Mouse (Mus musculus) kidney, embryonic 16.5 days (tissue): ENCODE data around the gene Olfr524. TPM values are rescaled to one million over a fixed set of nuclear protein-coding genes. Genes with fewer than 3 reads are reported as not detected.

Source experiments
- ATAC-seq: fragments of 200-750 bp; cut with Nextera tagmentation; 2 replicates; pipeline ENCODE4 v1.8.0; 2017; ENCODE audit warnings: moderate TSS enrichment; ENCODE audit not compliant: low FRiP score, low TSS enrichment
- H3K27ac ChIP-seq: fragments of 300-500 bp; sonication (generic); 2 replicates; pipeline ENCODE4 v1.5.1; 2014; ENCODE audit warnings: low read length
- H3K27me3 ChIP-seq: fragments of 300-500 bp; sonication (generic); 2 replicates; pipeline ENCODE4 v1.6.1; 2014; ENCODE audit warnings: low read length, control low read depth, mixed read lengths; ENCODE audit not compliant: insufficient read depth
- H3K36me3 ChIP-seq: fragments of 300-500 bp; sonication (generic); 2 replicates; pipeline ENCODE4 v1.6.1; 2014; ENCODE audit warnings: low read length, control low read depth, mixed read lengths; ENCODE audit not compliant: insufficient read depth
- H3K4me1 ChIP-seq: fragments of 300-500 bp; sonication (generic); 2 replicates; pipeline ENCODE4 v1.6.1; 2014; ENCODE audit warnings: low read length, control low read depth, mixed read lengths; ENCODE audit not compliant: insufficient read depth
- H3K4me2 ChIP-seq: fragments of 300-500 bp; sonication (generic); replicated peaks from 2 replicates; pipeline ENCODE4 v1.6.1; 2014; ENCODE audit warnings: low read depth, low read length
- H3K4me3 ChIP-seq: fragments of 300-500 bp; sonication (generic); 2 replicates; pipeline ENCODE4 v1.5.1; 2014; ENCODE audit warnings: mild to moderate bottlenecking, low read length
- H3K9ac ChIP-seq: fragments of 300-500 bp; sonication (generic); replicated peaks from 2 replicates; pipeline ENCODE4 v1.6.1; 2014; ENCODE audit warnings: low read length
- H3K9me3 ChIP-seq: fragments of 300-500 bp; sonication (generic); 2 replicates; pipeline ENCODE4 v1.6.1; 2016; ENCODE audit warnings: low read length, control low read depth
- WGBS: fragments of 180-500 bp; shearing (Covaris S2); extraction: QIAGEN DNeasy Blood & Tissue Kit; methylation state at CpG from one replicate; pipeline ENCODE4 v1.1.7; 2014; 5-methylcytosine and 5-hydroxymethylcytosine counted together
- polyA plus RNA-seq: library from polyadenylated mRNA; unstranded; fragments of >200 nt; fragmentation: Nextera tagmentation; extraction: Ambion mirVana; gene quantifications from 2 replicates; pipeline ENCODE4 v1.2.1, GENCODE M21; 2015

The Olfr524 gene
- polyA plus RNA-seq, result not detected in 2 replicates

DNA sequence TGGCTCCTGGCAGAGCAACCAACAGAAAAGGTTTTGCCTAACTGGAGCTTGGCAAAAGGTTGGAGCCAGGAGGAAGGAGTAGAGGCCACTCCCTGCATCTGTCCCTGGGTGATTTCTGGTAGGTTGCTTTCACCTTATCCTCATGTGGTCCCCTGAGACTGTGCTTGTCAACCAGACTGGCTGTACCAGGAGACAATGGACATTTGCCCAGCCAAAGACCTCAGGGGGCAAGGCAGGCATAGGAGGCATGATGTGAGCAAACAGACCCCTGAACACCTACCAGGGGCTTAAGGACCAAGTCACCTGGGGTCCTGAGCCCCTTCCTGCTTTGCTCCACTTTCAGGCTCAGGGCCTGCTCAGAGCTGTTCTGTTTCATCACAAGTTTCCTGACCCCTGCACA, at the start of gene Olfr524:
TSS of gene Olfr524 (minus strand) at position 101 of the 400 bp plus-strand sequence.
- Histone ChIP-seq H3K27me3 (no peaks in the 10 kb centered on the region), H3K4me2 (no peak within 1 kb of the TSS), H3K9ac (no peak within 1 kb of the TSS), H3K4me1 (no peaks in the 10 kb centered on the region), H3K9me3 (no peaks in the 10 kb centered on the region), H3K4me3 (no peak within 1 kb of the TSS), H3K36me3 (no peaks in the 10 kb centered on the region), H3K27ac (no peak within 1 kb of the TSS)
- no peak for ATAC-seq

DNA sequence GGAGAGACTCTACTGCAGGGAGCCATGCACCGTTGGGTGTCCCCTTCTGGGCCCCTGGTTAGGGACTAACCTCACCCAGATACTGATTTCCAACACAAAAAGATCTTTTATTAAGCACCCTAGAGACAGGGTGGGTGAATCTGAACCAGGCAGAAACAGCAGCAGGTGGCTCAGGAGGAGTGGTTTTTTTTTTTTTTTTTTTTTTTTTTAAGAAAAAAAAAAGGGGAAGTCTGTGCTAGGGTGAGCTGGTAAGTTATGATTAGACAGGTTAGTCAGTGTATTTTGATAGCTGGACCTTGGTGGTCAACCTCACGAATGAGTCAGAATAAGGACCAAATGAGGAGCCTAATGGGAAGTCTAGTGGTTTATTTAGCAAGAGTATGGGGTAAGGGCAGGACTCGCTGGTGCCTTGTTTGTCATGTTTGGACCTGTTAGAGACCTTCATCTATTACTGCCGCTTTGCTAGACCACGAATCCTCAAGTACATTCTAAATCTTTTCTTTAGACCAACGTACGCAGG, 48.1 kb upstream of the Olfr524 start:
- H3K4me2 ChIP-seq, result no peak overlapping the region
- no peaks in the 10 kb centered on the region for H3K27me3 ChIP-seq
- H3K27ac ChIP-seq, result no peak overlapping the region
- ATAC-seq, result no peak
- no peak overlapping the region for H3K4me3 ChIP-seq
- H3K4me1 ChIP-seq, result no peaks in the 10 kb centered on the region
- H3K36me3 ChIP-seq, result no peaks in the 10 kb centered on the region
- no peaks in the 10 kb centered on the region for H3K9me3 ChIP-seq
- no peak overlapping the region for H3K9ac ChIP-seq
- WGBS, result 82% methylated on average over 7 of the region's 7 CpGs

DNA sequence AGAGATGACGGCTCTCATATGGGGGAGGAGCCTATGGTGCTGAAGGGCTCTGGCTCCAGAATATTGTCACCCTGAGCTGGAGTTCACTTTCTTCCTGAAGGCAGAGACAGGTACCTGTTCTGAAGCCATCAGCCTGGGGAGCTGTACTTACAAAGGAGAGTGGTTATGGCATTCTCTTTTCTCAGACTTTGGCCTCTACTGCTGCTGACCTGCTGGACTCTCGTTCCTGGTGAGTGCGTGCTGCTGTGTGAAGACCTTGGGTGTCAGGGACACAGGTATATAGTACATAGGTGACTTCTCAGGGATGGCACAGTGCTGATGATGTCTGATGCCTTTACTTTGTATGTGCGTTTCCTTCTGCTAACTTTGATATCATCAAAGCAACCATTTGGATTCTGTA, 41.5 kb upstream of the Olfr524 start, which contains the start of gene 5830411N06Rik:
TSS of gene 5830411N06Rik (plus strand) at position 69 of the 400 bp plus-strand sequence.
- ATAC-seq, result no peak
- H3K4me3 ChIP-seq, result no peak within 1 kb of the TSS
- no peak within 1 kb of the TSS for H3K27ac ChIP-seq
- 78% methylated on average over 4 of the region's 4 CpGs for WGBS
- no peak within 1 kb of the TSS for H3K9ac ChIP-seq
- no peaks in the 10 kb centered on the region for H3K27me3 ChIP-seq
- no peaks in the 10 kb centered on the region for H3K4me1 ChIP-seq
- no peaks in the 10 kb centered on the region for H3K36me3 ChIP-seq
- peaks cover 2% of the 10 kb centered on the region; the same call in 1 of the 2 replicates for H3K9me3 ChIP-seq
- H3K4me2 ChIP-seq, result no peak within 1 kb of the TSS

DNA sequence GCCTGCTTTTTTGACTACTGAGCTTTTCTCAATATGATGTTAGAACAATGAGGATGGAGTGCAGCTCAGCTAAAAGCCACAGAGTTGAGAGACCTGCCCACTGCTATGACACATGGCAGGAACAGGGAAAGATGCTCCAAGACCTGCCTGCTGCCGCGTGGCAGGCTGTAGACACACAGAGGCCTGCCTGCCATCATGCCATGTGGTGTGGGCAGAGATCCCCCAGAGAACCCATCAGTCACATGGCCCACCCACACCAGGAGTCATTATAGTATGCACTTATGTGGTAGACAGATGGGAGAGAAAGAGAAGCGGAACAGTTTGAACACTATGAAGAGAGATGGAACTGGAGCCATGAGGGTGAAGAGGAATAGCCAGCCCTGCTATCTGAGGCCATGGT, 27.9 kb upstream of the Olfr524 start:
- Histone ChIP-seq H3K4me3 (no peak overlapping the region), H3K4me2 (no peak overlapping the region), H3K27ac (no peak overlapping the region), H3K9me3 (no peaks in the 10 kb centered on the region), H3K4me1 (no peaks in the 10 kb centered on the region), H3K27me3 (no peaks in the 10 kb centered on the region), H3K36me3 (no peaks in the 10 kb centered on the region), H3K9ac (no peak overlapping the region)
- no peak for ATAC-seq
- WGBS, result 85% methylated on average over 3 of the region's 3 CpGs

DNA sequence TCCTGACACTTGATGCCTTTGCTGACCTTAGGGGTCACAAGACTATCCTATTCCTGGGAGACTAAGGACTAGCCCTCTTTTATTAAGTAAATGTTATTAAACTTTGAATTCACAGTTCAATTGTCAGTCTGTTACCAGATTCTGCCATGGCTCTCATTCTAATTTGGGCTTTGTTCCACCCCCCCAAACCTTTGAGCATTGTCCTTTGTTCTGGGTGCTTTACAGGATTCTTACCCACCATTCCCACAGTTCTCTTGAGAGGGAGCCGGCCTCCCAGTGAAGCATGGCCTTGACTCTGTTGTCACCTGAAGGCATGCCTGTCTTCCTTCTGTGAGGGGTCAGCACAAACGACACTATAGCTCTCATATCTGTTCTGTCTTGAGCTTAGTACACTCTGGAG, 25.3 kb upstream of the Olfr524 start:
- no peak overlapping the region for H3K4me3 ChIP-seq

DNA sequence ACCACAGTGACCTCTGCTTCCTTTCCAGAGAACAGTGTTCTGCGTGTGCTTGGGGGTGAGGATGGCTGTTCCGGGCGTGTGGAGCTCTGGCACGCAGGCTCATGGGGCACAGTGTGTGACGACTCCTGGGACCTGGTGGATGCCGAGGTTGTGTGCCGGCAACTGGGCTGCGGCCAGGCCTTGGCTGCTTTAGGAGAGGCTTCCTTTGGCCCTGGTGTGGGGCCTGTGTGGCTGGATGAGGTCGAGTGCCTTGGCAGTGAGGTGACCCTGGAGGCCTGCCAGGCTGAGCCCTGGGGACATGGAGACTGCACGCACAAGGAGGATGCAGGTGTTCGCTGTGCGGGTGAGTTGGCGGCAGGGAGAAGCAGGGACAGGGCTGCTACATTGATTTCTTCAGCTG, 22.7 kb upstream of the Olfr524 start:
- no peak overlapping the region for H3K27ac ChIP-seq
- no peaks in the 10 kb centered on the region for H3K9me3 ChIP-seq
- ATAC-seq, result no peak
- H3K4me1 ChIP-seq, result no peaks in the 10 kb centered on the region
- H3K27me3 ChIP-seq, result no peaks in the 10 kb centered on the region
- no peaks in the 10 kb centered on the region for H3K36me3 ChIP-seq
- H3K4me2 ChIP-seq, result no peak overlapping the region
- 81% methylated on average over 13 of the region's 13 CpGs for WGBS
- H3K4me3 ChIP-seq, result no peak overlapping the region
- H3K9ac ChIP-seq, result no peak overlapping the region

More for the DNA sequence above, 25.3 kb upstream of the Olfr524 start:
- Histone ChIP-seq H3K4me2 (no peak overlapping the region), H3K36me3 (no peaks in the 10 kb centered on the region), H3K9ac (no peak overlapping the region), H3K9me3 (no peaks in the 10 kb centered on the region), H3K27me3 (no peaks in the 10 kb centered on the region), H3K27ac (no peak overlapping the region), H3K4me1 (no peaks in the 10 kb centered on the region)
- 72% methylated on average over 2 of the region's 2 CpGs for WGBS
- ATAC-seq, result no peak

DNA sequence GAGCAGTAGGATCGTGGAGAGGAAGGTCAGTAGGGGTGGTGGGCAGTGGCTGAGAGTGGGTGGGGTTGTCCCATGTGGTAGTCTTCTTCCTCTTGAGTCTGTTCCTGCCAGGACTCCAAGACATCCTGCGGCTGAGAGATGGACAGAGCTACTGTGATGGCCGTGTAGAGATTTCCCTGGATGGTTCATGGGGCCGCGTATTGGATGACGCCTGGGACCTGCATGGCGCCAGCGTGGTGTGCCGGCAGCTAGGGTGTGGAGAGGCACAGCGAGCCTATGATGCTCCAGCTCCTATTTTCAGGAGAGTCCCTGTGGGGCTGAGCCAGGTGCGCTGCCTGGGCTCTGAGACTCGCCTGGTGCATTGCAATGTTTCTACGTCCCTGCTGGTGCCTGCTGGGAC, 18.4 kb upstream of the Olfr524 start:
- Histone ChIP-seq H3K4me1 (no peaks in the 10 kb centered on the region), H3K4me3 (no peak overlapping the region), H3K36me3 (no peaks in the 10 kb centered on the region), H3K9ac (no peak overlapping the region), H3K4me2 (no peak overlapping the region), H3K9me3 (no peaks in the 10 kb centered on the region), H3K27ac (no peak overlapping the region), H3K27me3 (no peaks in the 10 kb centered on the region)
- ATAC-seq, result no peak
- 81% methylated on average over 13 of the region's 13 CpGs for WGBS

DNA sequence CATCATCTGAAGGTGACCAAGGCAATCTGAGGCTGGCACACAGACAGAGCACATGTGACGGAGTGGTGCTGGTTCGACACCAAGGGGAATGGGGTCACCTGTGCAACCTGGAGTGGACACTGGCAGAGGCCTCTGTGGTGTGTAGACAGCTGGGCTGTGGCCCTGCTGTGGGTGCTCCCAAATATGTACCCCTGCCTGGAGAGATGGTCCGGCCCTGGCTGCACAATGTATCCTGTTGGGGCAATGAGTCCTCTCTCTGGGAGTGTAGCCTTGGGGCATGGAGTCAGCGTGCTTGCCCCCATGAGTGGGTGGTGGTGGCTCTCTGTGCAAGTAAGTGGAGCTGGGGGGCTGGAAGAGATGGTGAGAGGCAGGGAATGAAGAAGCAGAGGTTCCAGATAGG, 14.6 kb upstream of the Olfr524 start:
- Histone ChIP-seq H3K4me2 (no peak overlapping the region), H3K9ac (no peak overlapping the region), H3K27ac (no peak overlapping the region), H3K27me3 (no peaks in the 10 kb centered on the region), H3K4me1 (no peaks in the 10 kb centered on the region), H3K9me3 (no peaks in the 10 kb centered on the region), H3K4me3 (no peak overlapping the region), H3K36me3 (no peaks in the 10 kb centered on the region)
- no peak for ATAC-seq
- WGBS, result 83% methylated on average over 4 of the region's 4 CpGs

DNA sequence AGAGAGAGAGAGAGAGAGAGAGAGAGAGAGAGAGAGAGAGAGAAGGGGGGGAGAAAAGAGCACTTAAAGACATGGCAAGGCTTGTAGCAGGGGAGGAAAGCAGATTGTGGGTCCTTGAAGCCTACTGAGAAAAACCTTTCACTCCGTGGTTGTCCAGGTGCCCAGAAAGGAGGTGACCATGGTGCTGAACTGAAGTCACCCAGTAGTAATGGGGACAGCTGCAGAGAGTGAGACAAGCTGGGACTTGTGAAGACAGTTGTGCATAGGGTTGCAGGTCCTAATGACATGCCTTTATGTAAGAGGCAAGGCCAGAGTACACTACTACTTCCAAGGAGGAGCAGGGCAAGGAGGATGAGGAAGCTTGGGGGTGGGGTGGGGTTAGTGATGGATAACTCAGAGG, 13.5 kb upstream of the Olfr524 start:
- no peaks in the 10 kb centered on the region for H3K27me3 ChIP-seq
- WGBS, result 0% methylated on average over 1 of the region's 1 CpGs
- no peak overlapping the region for H3K27ac ChIP-seq
- H3K36me3 ChIP-seq, result no peaks in the 10 kb centered on the region
- H3K4me1 ChIP-seq, result no peaks in the 10 kb centered on the region
- no peak overlapping the region for H3K4me3 ChIP-seq
- H3K9me3 ChIP-seq, result no peaks in the 10 kb centered on the region
- no peak overlapping the region for H3K9ac ChIP-seq
- no peak overlapping the region for H3K4me2 ChIP-seq
- no peak for ATAC-seq

DNA sequence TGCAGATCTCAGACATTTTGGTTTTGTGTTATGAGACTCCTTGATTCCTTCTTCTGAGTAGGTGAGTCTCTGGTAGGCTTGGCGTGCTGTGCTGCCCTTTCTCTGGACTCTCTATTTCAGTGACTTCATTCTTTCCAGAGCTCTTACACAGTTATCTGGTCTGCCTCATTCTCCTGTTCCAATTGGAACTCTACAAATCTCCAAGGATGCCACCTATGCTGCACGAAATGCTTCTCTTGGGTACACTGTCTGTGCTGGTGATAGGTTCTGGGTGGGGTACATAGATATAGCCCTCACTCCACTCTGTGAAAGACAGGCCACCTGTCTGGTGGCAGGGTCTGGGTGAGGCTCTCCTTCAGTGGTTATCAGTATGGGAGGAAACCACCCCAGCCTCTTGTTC, 12.2 kb upstream of the Olfr524 start, which contains the start of gene Cd163l1:
TSS of gene Cd163l1 (plus strand) at position 301 of the 400 bp plus-strand sequence.
- Histone ChIP-seq H3K27ac (no peak within 1 kb of the TSS), H3K4me2 (no peak within 1 kb of the TSS), H3K36me3 (no peaks in the 10 kb centered on the region), H3K27me3 (no peaks in the 10 kb centered on the region), H3K4me1 (no peaks in the 10 kb centered on the region), H3K9me3 (no peaks in the 10 kb centered on the region), H3K9ac (no peak within 1 kb of the TSS), H3K4me3 (no peak within 1 kb of the TSS)
- ATAC-seq, result no peak
- 80% methylated on average over 2 of the region's 2 CpGs for WGBS
